Mouse (Mus musculus) heart, adult 9 months (tissue): Measurements from ENCODE around the gene Ccdc77.

ENCODE experiments used
- DNase-seq, 2 experiments: peaks; one replicate each; pipeline ENCODE4 v3.0.0; 2022; ENCODE audit warnings: low spot score in 2 of 2

Ccdc77 gene

GRCm38 (mm10) chr6:120363688-120364522 is at the start of gene Ccdc77, which contains the start of gene Kdm5a:
Gene Ccdc77 (minus strand): TSS chr6:120364374.
Gene Kdm5a (plus strand): TSS chr6:120364124.
- DNase-seq: peak; percentile 93

GRCm38 (mm10) chr6:120403936-120404335 is 39.8 kb upstream of the Ccdc77 start:
- no peak for DNase-seq

GRCm38 (mm10) chr6:120395622-120396345 is 31.6 kb upstream of the Ccdc77 start:
- DNase-seq: no peak

- DNase-seq: no peak
Observed at GRCm38 (mm10) chr6:120392811-120393210, 28.6 kb upstream of the Ccdc77 start.

GRCm38 (mm10) chr6:120390054-120390453 is 25.9 kb upstream of the Ccdc77 start:
- no peak for DNase-seq

- DNase-seq: no peak
Observed at GRCm38 (mm10) chr6:120376736-120377135, 12.6 kb upstream of the Ccdc77 start.

- no peak for DNase-seq
Observed at GRCm38 (mm10) chr6:120365051-120365450, 877 bp upstream of the Ccdc77 start.

- no peak for DNase-seq
Observed at GRCm38 (mm10) chr6:120364523-120364905, 340 bp upstream of the Ccdc77 start.

GRCm38 (mm10) chr6:120362774-120363687 is 1.1 kb downstream of the Ccdc77 start:
- DNase-seq: no peak

- DNase-seq: no peak
Observed at GRCm38 (mm10) chr6:120362124-120362523, 2.0 kb downstream of the Ccdc77 start.

- DNase-seq: peak; percentile 88 to 90
Observed at GRCm38 (mm10) chr6:120356951-120357945, 6.9 kb downstream of the Ccdc77 start.

GRCm38 (mm10) chr6:120356478-120356877 is 7.7 kb downstream of the Ccdc77 start:
- DNase-seq: no peak

GRCm38 (mm10) chr6:120349018-120349417 is 15.2 kb downstream of the Ccdc77 start:
- no peak for DNase-seq

GRCm38 (mm10) chr6:120343992-120344391 is 20.2 kb downstream of the Ccdc77 start:
- no peak for DNase-seq

- DNase-seq: no peak
Observed at GRCm38 (mm10) chr6:120332351-120332750, 31.8 kb downstream of the Ccdc77 start.

- peak; percentile 15 to 67 for DNase-seq
Observed at GRCm38 (mm10) chr6:120324295-120324927, 39.8 kb downstream of the Ccdc77 start.

- no peak for DNase-seq
Observed at GRCm38 (mm10) chr6:120320369-120320768, 43.8 kb downstream of the Ccdc77 start.

GRCm38 (mm10) chr6:120319129-120319528 is 45.0 kb downstream of the Ccdc77 start:
- no peak for DNase-seq

- no peak for DNase-seq
Observed at GRCm38 (mm10) chr6:120318303-120318940, 45.8 kb downstream of the Ccdc77 start.

GRCm38 (mm10) chr6:120312443-120312842 is 51.7 kb downstream of the Ccdc77 start:
- no peak for DNase-seq
